Mouse (Mus musculus) small intestine, adult 2 months (tissue): Measurements from ENCODE around the gene Anln.

ENCODE experiments used
- CTCF ChIP-seq: fragments of 200-500 bp; IDR thresholded peaks from 2 replicates; pipeline ENCODE4 v1.5.1; 2012; ENCODE audit warnings: low read depth, mild to moderate bottlenecking, control low read depth, inconsistent platforms, low read length, moderate library complexity, mixed read lengths; ENCODE audit not compliant: insufficient replicate concordance, insufficient read length; ENCODE audit errors: extremely low read depth
- POLR2A ChIP-seq: fragments of 200-500 bp; IDR thresholded peaks from 2 replicates; pipeline ENCODE4 v1.6.1; 2012; ENCODE audit warnings: low read depth, mild to moderate bottlenecking, control low read depth, inconsistent platforms, low read length, moderate library complexity

DNA sequence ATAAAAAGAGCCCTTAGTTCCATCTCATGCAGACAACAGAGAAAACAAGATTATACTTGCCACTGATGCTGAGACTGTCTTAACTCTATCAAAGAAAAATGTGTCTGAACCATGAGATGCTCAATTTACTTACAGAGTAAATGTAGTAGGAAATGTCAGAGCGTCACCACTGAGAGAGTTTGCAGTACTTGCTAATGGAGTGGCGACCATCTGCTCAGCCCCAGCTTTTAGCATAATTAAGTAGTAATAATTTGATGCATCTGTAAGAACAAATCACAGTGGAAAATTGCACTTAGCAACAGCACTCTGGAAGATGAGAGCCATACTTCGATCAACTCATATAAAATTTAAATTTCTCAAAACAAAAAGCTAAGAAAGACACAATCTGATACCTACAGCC lies 33.1 kb downstream of the Anln start:
- TF ChIP-seq POLR2A (no peak), CTCF (no peak)
